Mouse (Mus musculus): ENCODE measurements around the gene C77080. TPM values are rescaled to one million over a fixed set of nuclear protein-coding genes. Genes with fewer than 3 reads are reported as not detected.

The C77080 gene
- total RNA-seq, 4 experiments from 2014 or later: 2.8 to 4.0 (median 3.2) TPM

- no peak for DNase-seq (ENCODE audit: low spot score)
These were observed 5.6 kb upstream of the C77080 start for GRCm38 (mm10) chr4:129266821-129267220.

- DNase-seq (ENCODE audit: low spot score): no peak
These were observed 5.0 kb upstream of the C77080 start for GRCm38 (mm10) chr4:129266191-129266590.

GRCm38 (mm10) chr4:129263225-129264021 is 2.2 kb upstream of the C77080 start:
- peak; percentile 66 for DNase-seq (ENCODE audit: low spot score)

- peak; percentile 60 for DNase-seq (ENCODE audit: low spot score)
These were observed 526 bp downstream of the C77080 start for GRCm38 (mm10) chr4:129260678-129261077.

GRCm38 (mm10) chr4:129259101-129259500 is 2.1 kb downstream of the C77080 start:
- peak; percentile 55 for DNase-seq (ENCODE audit: low spot score)

GRCm38 (mm10) chr4:129256450-129257380 is 4.5 kb downstream of the C77080 start:
- DNase-seq (ENCODE audit: low spot score): peak; percentile 39

- DNase-seq (ENCODE audit: low spot score): no peak
These were observed 6.6 kb downstream of the C77080 start for GRCm38 (mm10) chr4:129254571-129254970.

- DNase-seq (ENCODE audit: low spot score): no peak
These were observed 8.7 kb downstream of the C77080 start for GRCm38 (mm10) chr4:129252492-129252891.

GRCm38 (mm10) chr4:129251482-129252125 is 9.6 kb downstream of the C77080 start:
- DNase-seq (ENCODE audit: low spot score): no peak

GRCm38 (mm10) chr4:129250759-129251481 is 10.3 kb downstream of the C77080 start:
- DNase-seq (ENCODE audit: low spot score): no peak

GRCm38 (mm10) chr4:129249288-129249687 is 11.9 kb downstream of the C77080 start:
- no peak for DNase-seq (ENCODE audit: low spot score)

GRCm38 (mm10) chr4:129248243-129248767 is 12.9 kb downstream of the C77080 start:
- DNase-seq (ENCODE audit: low spot score): no peak

- no peak for DNase-seq (ENCODE audit: low spot score)
These were observed 13.6 kb downstream of the C77080 start for GRCm38 (mm10) chr4:129247381-129248242.

- no peak for DNase-seq (ENCODE audit: low spot score)
These were observed 14.6 kb downstream of the C77080 start for GRCm38 (mm10) chr4:129246360-129247301.

GRCm38 (mm10) chr4:129244802-129245201 is 16.4 kb downstream of the C77080 start:
- DNase-seq (ENCODE audit: low spot score): no peak

GRCm38 (mm10) chr4:129242761-129243160 is 18.4 kb downstream of the C77080 start:
- no peak for DNase-seq (ENCODE audit: low spot score)

- no peak for DNase-seq (ENCODE audit: low spot score)
These were observed 18.9 kb downstream of the C77080 start for GRCm38 (mm10) chr4:129242327-129242726.

GRCm38 (mm10) chr4:129241898-129242297 is 19.3 kb downstream of the C77080 start:
- no peak for DNase-seq (ENCODE audit: low spot score)

- DNase-seq (ENCODE audit: low spot score): no peak
These were observed 22.1 kb downstream of the C77080 start for GRCm38 (mm10) chr4:129239075-129239474.
